Mouse (Mus musculus) neural tube, embryonic 12.5 days (tissue): Measurements from ENCODE around the gene Ugcg. TPM values are rescaled to one million over a fixed set of nuclear protein-coding genes. Genes with fewer than 3 reads are reported as not detected.

Source experiments
- polyA plus RNA-seq: library from polyadenylated mRNA; unstranded; fragments of >200 nt; fragmentation: Nextera tagmentation; extraction: Ambion mirVana; gene quantifications from 2 replicates; pipeline ENCODE4 v1.2.1, GENCODE M21; 2016

The Ugcg gene
- polyA plus RNA-seq, 1 experiment from 2014 or later = 15.8 TPM

Other genes with a start within 250 kb of the Ugcg start
- gene Zkscan16, start 245.6 kb upstream of the Ugcg start, polyA plus RNA-seq = 0.50 and 1.2 TPM in 2 replicates
- 10.8 and 12.1 TPM in 2 replicates for gene Ptgr1, start 202.1 kb upstream of the Ugcg start, polyA plus RNA-seq
- 5.9 and 8.1 TPM in 2 replicates for gene Dnajc25, start 194.2 kb upstream of the Ugcg start, polyA plus RNA-seq
- gene Gm20503, start 186.0 kb upstream of the Ugcg start, polyA plus RNA-seq = 10.0 and 10.4 TPM in 2 replicates
- gene Gng10, start 154.2 kb upstream of the Ugcg start, polyA plus RNA-seq = 102 and 104 TPM in 2 replicates
- gene AI481877, start 50.3 kb upstream of the Ugcg start, polyA plus RNA-seq = not detected in 2 replicates
- 1.2 and 1.3 TPM in 2 replicates for gene Susd1, start 249.4 kb downstream of the Ugcg start, polyA plus RNA-seq